Mouse (Mus musculus): ENCODE results near the gene Yif1b.

DNA sequence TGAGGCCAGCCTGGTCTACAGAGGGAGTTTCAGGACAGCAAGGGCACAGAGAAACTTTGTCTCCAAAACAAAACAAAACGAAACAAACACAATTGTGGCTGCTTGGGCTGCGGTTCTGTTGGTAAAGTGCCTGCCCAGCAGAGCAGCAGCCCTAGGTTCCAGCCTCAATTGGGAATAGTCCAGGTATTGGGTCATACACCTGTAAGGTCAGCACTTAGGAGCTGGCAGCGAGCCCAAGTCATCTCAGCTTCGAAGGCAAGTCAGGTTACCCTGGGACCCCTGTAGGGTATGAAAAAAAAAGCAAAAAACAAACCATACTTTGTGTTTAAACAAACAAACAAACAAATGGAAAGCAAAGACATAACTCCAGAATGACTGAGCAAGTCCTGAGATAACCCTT, 17.7 kb downstream of the Yif1b start:
- no peak for TF ChIP-seq CTCF (IDR thresholded peaks at IDR 0.05; ENCODE audit: low read depth)
- TF ChIP-seq EP300 (IDR thresholded peaks at IDR 0.05; ENCODE audit: low read depth), result no peak

All from heart, postnatal 0 days (tissue).